In the genomic region with DNA sequence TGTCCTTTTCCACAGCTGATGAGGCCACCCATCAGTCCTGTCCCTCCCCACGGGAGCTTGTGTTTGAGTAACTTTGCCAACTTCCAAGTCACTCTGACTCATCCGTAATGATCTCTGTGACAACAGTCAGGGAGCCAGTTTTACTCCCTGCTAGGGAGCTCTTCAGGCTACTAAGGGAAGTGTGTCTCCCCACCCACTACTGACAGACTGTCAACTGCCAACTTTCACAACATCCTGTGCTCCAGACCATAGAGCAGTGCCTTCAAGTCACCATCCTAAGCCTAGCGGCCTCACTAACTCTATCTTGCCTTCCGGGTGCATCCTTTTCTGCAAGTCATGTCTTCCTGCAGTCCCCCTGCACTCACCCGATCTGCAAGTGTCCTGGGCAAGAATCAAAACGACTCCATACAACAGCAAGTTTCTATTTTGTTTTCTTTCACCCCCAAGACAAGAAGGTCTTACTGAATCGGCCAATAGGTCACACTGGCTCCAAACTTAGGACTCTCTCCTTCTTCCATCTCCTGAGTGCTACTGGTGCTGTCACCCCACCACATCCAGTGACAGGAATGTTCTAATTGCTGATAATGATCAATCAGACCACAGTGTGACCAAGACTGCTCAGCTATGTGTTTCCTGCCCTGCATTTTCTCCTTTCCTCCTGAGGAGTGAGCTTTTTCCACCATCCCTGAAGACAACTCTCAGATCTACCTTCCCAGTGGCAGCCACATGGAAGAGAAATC, we compare ENCODE assay signal across 9 mouse cellular contexts. TPM values are rescaled to one million over a fixed set of nuclear protein-coding genes. Genes with fewer than 3 reads are reported as not detected.
A peak's percentile ranks its signal among the peaks of the same experiment; 100 is the strongest.
DNase-seq lines count a peak whose midpoint lies in the region; ATAC-seq and TF ChIP-seq lines count a peak whose summit lies in the region.
"Had no signal": no experiment of that assay in that cellular context is flagged by ENCODE, and none has a peak within 500 bp of the region (broad histone marks: within the 10 kb centered on the region; RNA-seq: fewer than 3 reads in every experiment).

No protein-coding gene starts in this region.

- no peaks in the 10 kb centered on the region for H3K27me3 ChIP-seq in testis, adult 2 months (ENCODE audit: control insufficient read depth, insufficient read depth, low read length)
- no peaks in the 10 kb centered on the region for H3K27me3 ChIP-seq in heart, postnatal 0 days (ENCODE audit: control insufficient read depth, insufficient read depth, low read length)
- H3K27me3 ChIP-seq in hindbrain, embryonic 10.5 days (ENCODE audit: insufficient read depth, poor library complexity, severe bottlenecking), result no peaks in the 10 kb centered on the region
- H3K27me3 ChIP-seq in forebrain, embryonic 15.5 days, result no peaks in the 10 kb centered on the region

- peak overlapping the region; percentile 31; the same call in 1 of the 2 replicates for H3K27ac ChIP-seq in testis, adult 2 months (ENCODE audit: control insufficient read depth, insufficient read depth, low read depth, low read length)
- H3K27ac ChIP-seq in heart, postnatal 0 days (ENCODE audit: low read depth), result no peak overlapping the region; the same call in 1 of the 2 replicates
- H3K27ac ChIP-seq in hindbrain, embryonic 10.5 days, result no peak overlapping the region
- no peak overlapping the region for H3K27ac ChIP-seq in forebrain, embryonic 15.5 days (replicated peaks)
- H3K27ac ChIP-seq: kidney, postnatal 0 days had no signal

- no peak overlapping the region for H3K9ac ChIP-seq in heart, postnatal 0 days (replicated peaks; ENCODE audit: low read depth, low read length)
- H3K9ac ChIP-seq in forebrain, embryonic 15.5 days (replicated peaks), result no peak overlapping the region

- no peaks in the 10 kb centered on the region for H3K9me3 ChIP-seq in heart, postnatal 0 days (replicated peaks; ENCODE audit: control insufficient read depth, low read length)
- no peaks in the 10 kb centered on the region for H3K9me3 ChIP-seq in hindbrain, embryonic 10.5 days
- no peaks in the 10 kb centered on the region for H3K9me3 ChIP-seq in forebrain, embryonic 15.5 days

- no peak for TF ChIP-seq POLR2A in testis, adult 2 months (IDR thresholded peaks at IDR 0.05; ENCODE audit: control insufficient read depth, low read depth, low read length)

- H3K4me1 ChIP-seq in testis, adult 2 months (ENCODE audit: control insufficient read depth, insufficient read depth, low read length), result no peaks in the 10 kb centered on the region
- no peaks in the 10 kb centered on the region; the same call in 1 of the 2 replicates for H3K4me1 ChIP-seq in heart, postnatal 0 days (ENCODE audit: control insufficient read depth, insufficient read depth)
- peaks cover 20% of the 10 kb centered on the region; the same call in 1 of the 2 replicates for H3K4me1 ChIP-seq in hindbrain, embryonic 10.5 days (replicated peaks)
- peaks cover 15% of the 10 kb centered on the region for H3K4me1 ChIP-seq in forebrain, embryonic 15.5 days

- no peak for TF ChIP-seq CTCF in testis, adult 2 months (IDR thresholded peaks at IDR 0.05; ENCODE audit: control insufficient read depth, insufficient read depth, insufficient replicate concordance, low read depth, low read length)
- no peak for TF ChIP-seq CTCF in heart, postnatal 0 days (IDR thresholded peaks at IDR 0.05; ENCODE audit: low read depth)

- peak; percentile 41 for ATAC-seq in heart, postnatal 0 days (ENCODE audit: insufficient read depth, low read depth)
- ATAC-seq in forebrain, embryonic 15.5 days (replicated peaks), result no peak

- no peaks in the 10 kb centered on the region for H3K36me3 ChIP-seq in testis, adult 2 months (ENCODE audit: control insufficient read depth, insufficient read depth, low read length)
- no peaks in the 10 kb centered on the region for H3K36me3 ChIP-seq in heart, postnatal 0 days (replicated peaks; ENCODE audit: control insufficient read depth, insufficient read depth, low read length)
- 0 out of 2 replicates have a peak, but pooled peaks cover 3% of the 10 kb centered on the region for H3K36me3 ChIP-seq in hindbrain, embryonic 10.5 days
- no peaks in the 10 kb centered on the region for H3K36me3 ChIP-seq in forebrain, embryonic 15.5 days

- peak overlapping the region; percentile 8; the same call in 1 of the 2 replicates for H3K4me2 ChIP-seq in heart, postnatal 0 days (ENCODE audit: low read depth, low read length)
- H3K4me2 ChIP-seq in forebrain, embryonic 15.5 days (replicated peaks), result no peak overlapping the region

- no peak for DNase-seq in testis, postnatal 14 days (ENCODE audit: low spot score)
- DNase-seq in heart, postnatal 0 days (ENCODE audit: low spot score), result no peak
- peak; percentile 21 for DNase-seq in lung, postnatal 14 days
- DNase-seq in thymus, postnatal 36 days, result peak; percentile 30 to 54
- no peak for DNase-seq in hindbrain, embryonic 10.5 days (ENCODE audit: low spot score)
- no peak for DNase-seq in embryo, embryonic 10 days (ENCODE audit: low spot score)

- WGBS in heart, postnatal 0 days, result 30% methylated on average over 7 of the region's 7 CpGs
- WGBS in hindbrain, embryonic 10.5 days, result 63% methylated on average over 7 of the region's 7 CpGs
- 78% methylated on average over 7 of the region's 7 CpGs for WGBS in forebrain, embryonic 15.5 days

- no peak for TF ChIP-seq EP300 in heart, postnatal 0 days (IDR thresholded peaks at IDR 0.05; ENCODE audit: low read depth)

- no peak overlapping the region for H3K4me3 ChIP-seq in testis, adult 2 months (ENCODE audit: control insufficient read depth, low read depth, low read length)
- H3K4me3 ChIP-seq in heart, postnatal 0 days (ENCODE audit: low read depth, low read length), result no peak overlapping the region
- H3K4me3 ChIP-seq in hindbrain, embryonic 10.5 days, result no peak overlapping the region
- no peak overlapping the region for H3K4me3 ChIP-seq in forebrain, embryonic 15.5 days

RNA-seq across cellular contexts. Expression of a gene that starts 43.3 kb away (rescaled TPM):
- 3.3 and 3.5 TPM in 2 replicates for polyA plus RNA-seq in testis, adult 2 months (2012; rRNA removed)
- 1.8 TPM in 1 of 2 replicates, not detected in the other for total RNA-seq in heart, postnatal 0 days (2014; rRNA removed; ENCODE audit: low replicate concordance)
- polyA plus RNA-seq in heart, postnatal 0 days (2015; fragmentation: Nextera tagmentation; extraction: Ambion mirVana), result 2.6 TPM in 2 replicates
- 32.9 and 40.4 TPM in 2 replicates for polyA plus RNA-seq in hindbrain, embryonic 10.5 days (2016; fragmentation: Nextera tagmentation; extraction: Ambion mirVana)
- 124 and 138 TPM in 2 replicates for polyA plus RNA-seq in forebrain, embryonic 15.5 days (2015; fragmentation: Nextera tagmentation; extraction: Ambion mirVana)

Comparison
In these comparisons a context has a peak if more than half of its experiments do, and no peak if none do; other contexts are left out.
1. DNase-seq: peak in lung, postnatal 14 days (single experiment) and thymus, postnatal 36 days (2 of 2); none in testis, postnatal 14 days (single experiment), heart, postnatal 0 days (single experiment), hindbrain, embryonic 10.5 days (single experiment) and embryo, embryonic 10 days (single experiment).